Mouse (Mus musculus): ENCODE results near the gene Zfp995. TPM values are rescaled to one million over a fixed set of nuclear protein-coding genes. Genes with fewer than 3 reads are reported as not detected.
A peak's percentile ranks its signal among the peaks of the same experiment; 100 is the strongest.
"Not testable (repeated sequence)": the region's sequence is repeated elsewhere in the genome, so short reads cannot be mapped to it uniquely, and the experiment has no call there.

Gene Zfp995
- total RNA-seq (2022): 1 to 10 TPM in 1 of 4 experiments, under 1 TPM in 3; 0.45 to 1.1 (median 0.78) TPM

GRCm38 (mm10) chr17:21909456-21910052 is at the start of gene Zfp995:
TSS of gene Zfp995 (minus strand) at chr17:21909926.
- DNase-seq (ENCODE audit: low spot score in 2 of 2): peak; percentile 6 to 24

- no peak for DNase-seq (ENCODE audit: low spot score in 2 of 2)
Observed at GRCm38 (mm10) chr17:21909039-21909438, 687 bp downstream of the Zfp995 start.

GRCm38 (mm10) chr17:21871256-21871655 is 38.5 kb downstream of the Zfp995 start:
- DNase-seq (ENCODE audit: low spot score in 2 of 2): no peak

GRCm38 (mm10) chr17:21846322-21846582 is 63.5 kb downstream of the Zfp995 start:
- not testable (repeated sequence) for DNase-seq (ENCODE audit: low spot score in 2 of 2)

GRCm38 (mm10) chr17:21845545-21846321 is 64.0 kb downstream of the Zfp995 start, which contains the start of gene Zfp820:
TSS of gene Zfp820 (minus strand) at chr17:21845772.
- peak; percentile 4 to 11 for DNase-seq (ENCODE audit: low spot score in 2 of 2)

GRCm38 (mm10) chr17:21838510-21838909 is 71.2 kb downstream of the Zfp995 start:
- DNase-seq (ENCODE audit: low spot score in 2 of 2): no peak

Other genes starting within 250 kb of the Zfp995 start
- gene Gm10226, start 218.1 kb downstream of the Zfp995 start, total RNA-seq (2022): 1 to 10 TPM in 2 of 4 experiments, not detected in 2; 1.9 to 3.4 TPM
- under 1 TPM; 0.51 to 0.91 (median 0.77) TPM for gene Zfp760, start 202.2 kb downstream of the Zfp995 start, total RNA-seq (2022)
- 1 to 10 TPM; 4.3 to 6.4 (median 5.7) TPM for gene Zfp229, start 179.1 kb downstream of the Zfp995 start, total RNA-seq (2022)
- gene Zfp820, start 64.2 kb downstream of the Zfp995 start, total RNA-seq (2022): under 1 TPM; 0.32 to 0.43 (median 0.34) TPM
- 1 to 10 TPM; 6.6 to 8.0 (median 7.2) TPM for gene Zfp942, start 52.5 kb upstream of the Zfp995 start, total RNA-seq (2022)
- 10 to 100 TPM; 22.7 to 24.0 (median 23.9) TPM for gene Zfp943, start 52.6 kb upstream of the Zfp995 start, total RNA-seq (2022)

Measured in gastrocnemius, adult 8-10 months (tissue).